Mouse (Mus musculus): ENCODE measurements around the gene Dph6.

DNA sequence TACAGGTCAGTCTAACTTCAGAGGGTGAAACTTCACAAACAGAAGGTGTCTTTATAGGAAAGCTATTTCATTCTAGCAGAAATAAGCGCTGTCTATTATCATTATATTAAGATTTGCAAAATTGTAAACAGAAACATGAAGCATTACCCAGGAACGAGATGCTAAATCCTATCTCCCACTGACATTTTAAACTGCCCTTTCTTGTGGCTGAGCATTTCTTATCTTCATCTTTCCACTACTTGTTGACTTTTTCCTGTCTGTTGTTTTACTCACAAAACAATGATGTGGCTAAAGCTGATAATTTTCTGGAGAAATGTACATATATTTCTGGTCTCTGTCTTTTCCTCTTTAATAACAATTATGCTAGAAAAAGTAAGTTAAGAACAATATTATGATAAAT is 36.8 kb upstream of the Dph6 start:
- no peak for TF ChIP-seq CTCF (IDR thresholded peaks at IDR 0.05; ENCODE audit: borderline replicate concordance, extremely low read depth, insufficient read depth, insufficient read length)
- TF ChIP-seq POLR2A (IDR thresholded peaks at IDR 0.05; ENCODE audit: borderline replicate concordance, extremely low read depth, insufficient read depth, insufficient read length, poor library complexity, severe bottlenecking), result no peak
